Mouse (Mus musculus): ENCODE measurements around the gene Gapvd1.
A peak's percentile ranks its signal among the peaks of the same experiment; 100 is the strongest.
"Not testable (repeated sequence)": the region's sequence is repeated elsewhere in the genome, so short reads cannot be mapped to it uniquely, and the experiment has no call there.

The Gapvd1 gene

GRCm38 (mm10) chr2:34754551-34755358 lies at the start of gene Gapvd1:
Gene Gapvd1, minus strand, starts transcription at chr2:34755232.
- DNase-seq (ENCODE audit: low read depth, low spot score) = peak; percentile 69

GRCm38 (mm10) chr2:34804815-34805214 lies 49.8 kb upstream of the Gapvd1 start:
- no peak for DNase-seq (ENCODE audit: low read depth, low spot score)

GRCm38 (mm10) chr2:34804172-34804571 lies 49.1 kb upstream of the Gapvd1 start:
- DNase-seq (ENCODE audit: low read depth, low spot score) = no peak

GRCm38 (mm10) chr2:34803746-34804145 lies 48.7 kb upstream of the Gapvd1 start:
- DNase-seq (ENCODE audit: low read depth, low spot score) = no peak

GRCm38 (mm10) chr2:34802565-34803245 lies 47.7 kb upstream of the Gapvd1 start:
- DNase-seq (ENCODE audit: low read depth, low spot score) = peak; percentile 63

- DNase-seq (ENCODE audit: low read depth, low spot score) = peak; percentile 100
Measured at GRCm38 (mm10) chr2:34801516-34802482, 46.8 kb upstream of the Gapvd1 start.

- DNase-seq (ENCODE audit: low read depth, low spot score) = no peak
Measured at GRCm38 (mm10) chr2:34800371-34800770, 45.3 kb upstream of the Gapvd1 start.

- DNase-seq (ENCODE audit: low read depth, low spot score) = peak; percentile 90
Measured at GRCm38 (mm10) chr2:34799357-34800256, 44.6 kb upstream of the Gapvd1 start, which contains the start of gene Rabepk. Gene Rabepk, minus strand, starts transcription at chr2:34799912.

- no peak for DNase-seq (ENCODE audit: low read depth, low spot score)
Measured at GRCm38 (mm10) chr2:34795426-34795825, 40.4 kb upstream of the Gapvd1 start.

- DNase-seq (ENCODE audit: low read depth, low spot score) = peak; percentile 66
Measured at GRCm38 (mm10) chr2:34794511-34794910, 39.5 kb upstream of the Gapvd1 start.

- not testable (repeated sequence) for DNase-seq (ENCODE audit: low read depth, low spot score)
Measured at GRCm38 (mm10) chr2:34792543-34792942, 37.5 kb upstream of the Gapvd1 start.

- peak; percentile 28 for DNase-seq (ENCODE audit: low read depth, low spot score)
Measured at GRCm38 (mm10) chr2:34790282-34790681, 35.2 kb upstream of the Gapvd1 start.

GRCm38 (mm10) chr2:34784085-34784484 lies 29.1 kb upstream of the Gapvd1 start:
- DNase-seq (ENCODE audit: low read depth, low spot score) = peak; percentile 79

GRCm38 (mm10) chr2:34783064-34784020 lies 28.3 kb upstream of the Gapvd1 start:
- peak; percentile 63 for DNase-seq (ENCODE audit: low read depth, low spot score)

- DNase-seq (ENCODE audit: low read depth, low spot score) = no peak
Measured at GRCm38 (mm10) chr2:34777237-34777868, 22.3 kb upstream of the Gapvd1 start.

- DNase-seq (ENCODE audit: low read depth, low spot score) = no peak
Measured at GRCm38 (mm10) chr2:34774493-34774892, 19.5 kb upstream of the Gapvd1 start.

GRCm38 (mm10) chr2:34773673-34774072 lies 18.6 kb upstream of the Gapvd1 start:
- no peak for DNase-seq (ENCODE audit: low read depth, low spot score)

GRCm38 (mm10) chr2:34772252-34773235 lies 17.5 kb upstream of the Gapvd1 start:
- DNase-seq (ENCODE audit: low read depth, low spot score) = peak; percentile 62
